Mouse (Mus musculus) layer of hippocampus, postnatal 36 days (tissue): ENCODE results near the gene Knstrn. TPM values are rescaled to one million over a fixed set of nuclear protein-coding genes. Genes with fewer than 3 reads are reported as not detected.

Experiments
- DNase-seq, 2 experiments: peaks; one replicate each; pipeline ENCODE4 v3.0.0; 2022
- total RNA-seq, 2 experiments: library from RNA; stranded (reverse); gene quantifications; 2 replicates each; pipeline ENCODE4 v1.2.3; 2021

Knstrn gene
- total RNA-seq, 2 experiments from 2014 or later = 1.5 to 2.2 TPM

DNA sequence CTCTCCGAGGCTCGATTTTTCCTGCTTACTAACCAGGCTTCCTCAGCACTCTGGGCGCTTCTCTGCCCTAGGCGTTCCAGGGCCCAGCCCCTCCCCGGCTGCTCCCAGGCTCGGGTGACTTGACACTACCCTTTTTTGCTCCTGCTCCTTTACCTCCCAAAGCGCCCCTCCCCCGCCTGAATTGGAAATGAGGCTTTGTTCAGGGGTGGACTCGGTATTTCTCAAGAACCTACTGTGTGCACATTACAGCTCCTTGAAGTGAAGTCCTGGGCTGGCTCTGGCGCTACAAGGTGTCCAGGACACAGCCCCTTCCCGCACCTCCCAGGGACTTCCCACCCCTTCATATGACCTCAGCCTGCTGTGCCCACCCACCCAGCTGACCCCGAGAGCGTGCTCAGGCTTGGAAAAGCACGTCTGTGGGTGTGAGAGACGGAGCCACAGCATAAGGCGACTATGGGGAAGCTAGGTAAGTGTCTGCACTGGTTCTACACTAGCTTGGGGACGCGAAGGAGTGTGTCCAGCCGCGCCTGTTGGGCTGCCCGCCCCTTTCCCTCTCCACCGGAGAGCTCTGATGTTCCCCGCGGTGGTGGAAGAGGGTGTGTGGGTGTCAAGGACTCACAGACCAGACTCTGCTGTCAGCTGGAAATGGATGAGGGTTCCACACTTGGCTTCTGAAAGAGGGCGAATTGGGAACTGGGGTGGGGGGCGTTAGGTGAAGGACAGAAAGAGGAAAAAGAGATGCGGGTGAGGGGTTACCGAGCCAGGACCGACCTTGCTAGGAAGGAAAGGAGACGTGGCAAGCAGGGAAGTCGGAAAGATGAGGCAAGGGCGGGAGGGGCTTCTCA is 86.4 kb downstream of the Knstrn start, which contains the start of gene Bahd1:
Bahd1 (plus strand) TSS at position 397 of the 845 bp plus-strand sequence.
- peak in 1 of 2 experiments; percentile 33 for DNase-seq

DNA sequence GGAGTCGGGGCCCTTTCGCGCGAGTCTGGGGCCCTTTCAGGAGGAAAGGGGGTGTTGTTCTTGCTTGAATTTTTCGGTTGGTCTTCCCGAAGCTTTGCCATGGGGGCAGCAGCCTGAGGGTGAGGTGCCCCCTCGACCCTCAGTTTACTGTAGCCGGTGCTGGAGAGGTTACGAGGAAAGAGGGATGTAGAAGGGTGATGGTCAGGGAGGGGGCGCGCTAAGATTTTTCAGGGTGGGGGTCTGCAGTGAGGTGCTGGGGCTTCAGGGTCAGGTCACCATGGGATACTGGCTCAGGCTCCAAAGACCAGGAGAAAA is 87.0 kb downstream of the Knstrn start:
- no peak for DNase-seq

DNA sequence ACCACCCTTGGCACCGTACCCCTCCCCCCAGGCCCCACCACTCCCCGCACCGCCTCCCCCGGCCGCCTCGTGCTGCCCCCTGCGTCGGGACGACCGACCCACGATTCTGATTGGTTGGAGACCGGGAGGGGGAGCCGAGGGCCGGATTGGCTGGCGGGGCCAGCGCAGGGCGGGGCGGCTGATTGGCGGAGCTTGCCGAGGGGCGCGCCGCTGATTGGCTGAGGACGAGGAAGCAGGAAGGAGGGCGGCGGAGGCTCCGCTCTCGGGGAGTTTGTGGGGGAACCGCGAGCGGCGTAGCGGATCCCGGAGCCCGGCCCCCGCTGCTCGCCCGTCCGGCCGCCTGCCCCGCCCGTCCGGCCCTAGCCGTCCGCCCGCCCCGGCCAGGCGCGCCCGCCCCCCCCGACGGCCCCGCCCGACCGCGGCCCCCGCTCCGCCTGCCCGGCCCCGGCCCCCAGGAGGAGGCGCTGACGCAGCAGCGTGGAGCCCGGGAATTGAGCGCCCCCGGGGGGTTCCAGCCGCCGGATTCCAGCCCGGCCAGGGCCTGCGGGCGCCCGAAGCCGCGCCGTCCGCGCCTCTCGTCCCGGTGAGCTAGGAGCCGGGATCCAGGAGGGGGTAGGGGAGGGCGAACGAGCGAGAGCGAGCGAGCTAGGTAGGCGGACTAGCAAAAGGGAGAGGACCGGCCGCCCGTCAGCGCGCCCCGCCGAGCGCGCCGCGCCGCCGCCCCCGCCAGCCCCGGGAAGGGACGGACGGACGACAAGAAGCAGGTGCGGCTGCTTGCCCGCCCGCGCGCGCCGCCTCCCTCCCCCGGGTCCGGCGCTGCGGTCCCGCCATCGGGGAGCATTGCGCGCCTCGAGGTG is 87.6 kb downstream of the Knstrn start:
- DNase-seq = peak; percentile 99

DNA sequence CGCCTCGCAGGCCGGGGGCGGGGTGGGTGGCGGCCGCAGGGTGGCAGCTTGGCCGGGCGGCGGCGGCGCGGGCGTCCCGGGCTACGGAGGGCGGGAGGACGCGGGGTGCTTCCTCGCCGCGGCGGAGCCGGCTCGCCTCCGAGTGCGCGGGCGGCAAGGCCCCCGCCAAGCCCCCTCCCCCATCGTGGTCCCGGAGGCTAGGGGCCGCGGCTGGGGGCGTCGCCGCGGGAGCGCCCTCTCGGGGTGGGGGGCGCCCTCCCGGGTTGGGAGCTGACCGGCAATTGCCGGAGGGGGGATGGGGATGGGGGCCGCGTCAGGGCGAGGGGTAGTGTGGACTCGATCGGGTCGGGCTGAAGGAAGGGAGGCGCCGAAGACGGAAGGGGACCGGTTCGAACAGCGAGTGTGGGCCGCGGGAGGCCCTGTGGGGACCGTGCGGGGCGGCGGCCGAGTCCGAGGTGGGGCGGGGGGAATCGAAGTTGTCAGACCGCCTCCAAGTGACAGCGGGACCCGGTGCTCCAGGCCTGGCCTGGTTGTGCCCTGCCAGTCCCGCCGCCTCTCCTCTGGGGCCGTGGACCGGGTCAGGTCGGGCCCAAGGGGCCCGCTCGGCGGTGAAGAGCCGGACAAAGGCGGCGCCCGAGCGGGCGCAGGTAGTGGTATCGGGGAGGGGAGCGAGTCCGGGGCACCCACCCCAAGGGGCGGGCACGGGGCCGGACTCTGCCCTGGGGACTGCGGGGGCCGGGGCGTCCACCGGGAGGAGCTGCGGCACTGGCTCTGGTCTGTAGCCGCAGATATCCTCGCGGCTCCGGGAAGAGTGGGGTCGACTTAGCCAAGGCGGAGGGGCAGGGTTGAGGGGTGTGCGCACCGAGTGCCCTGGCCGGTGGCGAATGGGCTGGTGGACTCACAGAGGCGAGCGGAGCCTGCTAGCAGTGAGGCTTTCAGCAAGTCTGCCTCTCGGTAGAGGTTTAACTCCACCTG is 88.5 kb downstream of the Knstrn start:
- peak in 1 of 2 experiments; percentile 21 for DNase-seq

DNA sequence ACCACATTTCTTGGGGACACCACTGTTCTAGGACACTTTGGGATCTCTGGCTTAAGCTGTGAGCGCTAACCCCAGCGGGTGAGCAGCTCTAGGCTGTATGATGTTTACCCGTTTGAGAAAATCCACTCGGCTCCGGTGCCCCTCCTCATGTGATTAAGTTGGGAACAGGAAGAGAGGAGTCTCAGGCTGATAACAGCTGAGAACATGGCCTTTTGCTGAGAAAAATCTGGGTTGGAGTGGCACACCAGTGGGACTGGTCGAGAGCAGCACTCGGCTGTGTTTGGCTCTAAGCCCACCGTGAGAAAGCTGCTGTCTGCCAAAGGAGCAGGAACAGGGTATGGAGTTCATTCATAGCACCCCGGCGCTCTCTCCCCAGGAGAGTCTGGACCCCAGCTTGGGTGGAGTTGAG is 89.5 kb downstream of the Knstrn start:
- DNase-seq = no peak

Other genes with a start within 250 kb of the Knstrn start
- gene Bub1b, start 215.8 kb upstream of the Knstrn start, total RNA-seq = 1 to 10 TPM; 1.5 to 3.2 TPM
- 10 to 100 TPM; 50.0 to 55.4 TPM for gene Pak6, start 150.7 kb upstream of the Knstrn start, total RNA-seq
- 10 to 100 TPM; 14.6 to 16.9 TPM for gene Ankrd63, start 110.0 kb upstream of the Knstrn start, total RNA-seq
- gene Plcb2, start 85.6 kb upstream of the Knstrn start, total RNA-seq = 1 to 10 TPM; 2.3 to 2.5 TPM
- 10 to 100 TPM; 64.8 to 66.9 TPM for gene Inafm2, start 68.2 kb upstream of the Knstrn start, total RNA-seq
- 1 to 10 TPM; 6.4 to 6.5 TPM for gene Ccdc9b, start 51.3 kb upstream of the Knstrn start, total RNA-seq
- gene Phgr1, start 41.2 kb upstream of the Knstrn start, total RNA-seq = not detected
- 100 to 1,000 TPM; 267 to 273 TPM for gene Disp2, start 34.3 kb upstream of the Knstrn start, total RNA-seq
- gene Ivd, start 48.0 kb downstream of the Knstrn start, total RNA-seq = 100 to 1,000 TPM in 1 of 2 experiments, 10 to 100 TPM in 1; 99.8 to 106 TPM
- 10 to 100 TPM; 51.3 to 55.6 TPM for gene Bahd1, start 86.4 kb downstream of the Knstrn start, total RNA-seq
- gene Chst14, start 112.5 kb downstream of the Knstrn start, total RNA-seq = 1 to 10 TPM; 2.7 to 2.9 TPM
- 10 to 100 TPM; 51.3 to 55.5 TPM for gene Ccdc32, start 215.4 kb downstream of the Knstrn start, total RNA-seq
- gene Rpusd2, start 220.8 kb downstream of the Knstrn start, total RNA-seq = 1 to 10 TPM; 7.3 to 7.5 TPM
- gene Knl1, start 233.1 kb downstream of the Knstrn start, total RNA-seq = under 1 TPM; 0.37 to 0.48 TPM